Mouse (Mus musculus): ENCODE results near the gene Ppm1a.

Gene Ppm1a
- long read RNA-seq, experiment 1, full-length matches to known transcripts, result 2 of 22 reads
- long read RNA-seq, experiment 1, partial matches to known transcripts, result 11 of 22 reads
- long read RNA-seq, experiment 1, other reads (novel, unspliced or antisense), result 9 of 22 reads
- long read RNA-seq, experiment 2, full-length matches to known transcripts, result 3 of 18 reads
- long read RNA-seq, experiment 2, partial matches to known transcripts, result 10 of 18 reads
- long read RNA-seq, experiment 2, other reads (novel, unspliced or antisense), result 5 of 18 reads

- intact Hi-C loops (cut with DNase I), result no loop called here
These were observed at the start of gene Ppm1a for GRCm38 (mm10) chr12:72757086-72757485. Gene Ppm1a, plus strand, starts transcription at chr12:72757455.

- intact Hi-C loops (cut with DNase I), result loop anchor here (10.0 kb wide), 1 partner anchor 265 kb away; no protein-coding TSS in a partner anchor
These were observed 47.3 kb upstream of the Ppm1a start for GRCm38 (mm10) chr12:72709981-72710380.

- intact Hi-C loops (cut with DNase I), result no loop called here
These were observed 42.4 kb upstream of the Ppm1a start for GRCm38 (mm10) chr12:72714896-72715295.

- intact Hi-C loops (cut with DNase I), result no loop called here
These were observed 41.4 kb upstream of the Ppm1a start for GRCm38 (mm10) chr12:72715846-72716245.

- intact Hi-C loops (cut with DNase I), result no loop called here
These were observed 38.2 kb upstream of the Ppm1a start for GRCm38 (mm10) chr12:72719046-72719445.

GRCm38 (mm10) chr12:72719452-72720087 lies 37.7 kb upstream of the Ppm1a start:
- intact Hi-C loops (cut with DNase I), result no loop called here

- intact Hi-C loops (cut with DNase I), result no loop called here
These were observed 35.5 kb upstream of the Ppm1a start for GRCm38 (mm10) chr12:72721710-72722109.

- intact Hi-C loops (cut with DNase I), result no loop called here
These were observed 33.3 kb upstream of the Ppm1a start for GRCm38 (mm10) chr12:72723965-72724364.

GRCm38 (mm10) chr12:72727021-72727420 lies 30.2 kb upstream of the Ppm1a start:
- intact Hi-C loops (cut with DNase I), result no loop called here

- intact Hi-C loops (cut with DNase I), result no loop called here
These were observed 29.6 kb upstream of the Ppm1a start for GRCm38 (mm10) chr12:72727611-72728010.

GRCm38 (mm10) chr12:72734112-72734511 lies 23.1 kb upstream of the Ppm1a start:
- intact Hi-C loops (cut with DNase I), result no loop called here

- intact Hi-C loops (cut with DNase I), result no loop called here
These were observed 16.1 kb upstream of the Ppm1a start for GRCm38 (mm10) chr12:72741176-72741575.

GRCm38 (mm10) chr12:72744803-72745360 lies 12.4 kb upstream of the Ppm1a start:
- intact Hi-C loops (cut with DNase I), result no loop called here

- intact Hi-C loops (cut with DNase I), result no loop called here
These were observed 11.8 kb upstream of the Ppm1a start for GRCm38 (mm10) chr12:72745486-72745885.

GRCm38 (mm10) chr12:72748341-72748740 lies 8.9 kb upstream of the Ppm1a start:
- intact Hi-C loops (cut with DNase I), result no loop called here

GRCm38 (mm10) chr12:72748841-72749240 lies 8.4 kb upstream of the Ppm1a start:
- intact Hi-C loops (cut with DNase I), result no loop called here

- intact Hi-C loops (cut with DNase I), result no loop called here
These were observed 7.8 kb upstream of the Ppm1a start for GRCm38 (mm10) chr12:72749500-72749899.

- intact Hi-C loops (cut with DNase I), result no loop called here
These were observed 7.2 kb upstream of the Ppm1a start for GRCm38 (mm10) chr12:72750016-72750415.

GRCm38 (mm10) chr12:72750606-72751005 lies 6.6 kb upstream of the Ppm1a start:
- intact Hi-C loops (cut with DNase I), result no loop called here

- intact Hi-C loops (cut with DNase I), result no loop called here
These were observed 341 bp downstream of the Ppm1a start for GRCm38 (mm10) chr12:72757596-72757995.

GRCm38 (mm10) chr12:72759956-72760355 lies 2.7 kb downstream of the Ppm1a start:
- intact Hi-C loops (cut with DNase I), result loop anchor here (10.0 kb wide), 1 partner anchor 95 kb away; the partner anchor contains the start of gene Dhrs7
